Mouse (Mus musculus) cerebellum, postnatal 25 days (tissue): ENCODE measurements around the gene Hoxb6.

Source experiments
- DNase-seq, 2 experiments: peaks; one replicate each; pipeline ENCODE4 v3.0.0; 2021; ENCODE audit warnings: mixed read lengths in 2 of 2

Hoxb6 gene

GRCm38 (mm10) chr11:96270996-96271540, 21.2 kb upstream of the Hoxb6 start, which contains the start of gene Hoxb9:
Hoxb9 (plus strand) TSS chr11:96271457.
- no peak for DNase-seq

GRCm38 (mm10) chr11:96271541-96272011, 20.7 kb upstream of the Hoxb6 start:
- no peak for DNase-seq

- no peak for DNase-seq
These were observed 20.0 kb upstream of the Hoxb6 start for GRCm38 (mm10) chr11:96272024-96272921.

DNA sequence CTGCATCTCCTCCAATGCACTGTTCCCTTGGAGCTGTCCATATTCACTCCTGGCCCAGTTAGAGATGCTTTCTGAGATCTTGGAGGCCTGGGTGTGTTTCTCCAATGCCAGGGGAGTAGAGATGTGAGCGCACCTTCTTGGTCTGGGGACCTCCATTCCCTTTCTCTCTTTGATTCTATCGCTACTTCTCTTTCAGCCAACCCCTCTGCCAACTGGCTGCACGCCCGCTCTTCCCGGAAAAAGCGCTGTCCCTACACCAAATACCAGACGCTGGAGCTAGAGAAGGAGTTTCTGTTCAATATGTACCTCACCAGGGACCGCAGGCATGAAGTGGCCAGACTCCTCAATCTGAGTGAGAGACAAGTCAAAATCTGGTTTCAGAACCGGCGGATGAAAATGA, 17.8 kb upstream of the Hoxb6 start:
- DNase-seq: no peak

DNA sequence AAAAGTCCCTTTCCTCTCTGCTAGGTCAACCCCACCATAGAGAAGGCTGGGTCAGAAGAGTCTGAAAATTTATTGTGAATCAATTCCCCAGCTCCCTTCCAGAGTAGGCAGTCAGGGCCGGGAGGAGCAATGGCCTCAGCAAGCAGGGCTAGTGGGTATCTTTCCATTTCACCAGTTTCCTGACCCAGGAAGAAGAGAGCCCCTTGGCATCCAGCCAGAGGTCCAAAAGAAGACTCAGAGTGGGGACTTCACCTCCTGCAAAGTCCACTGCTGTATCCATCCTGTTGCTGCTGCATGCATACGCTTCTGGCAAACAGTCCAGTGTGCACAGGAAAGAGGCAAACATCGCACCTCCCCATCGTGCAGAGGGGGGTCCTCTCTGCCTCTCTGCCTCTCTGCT, 16.4 kb upstream of the Hoxb6 start:
- no peak for DNase-seq

GRCm38 (mm10) chr11:96277151-96278044, 14.9 kb upstream of the Hoxb6 start:
- DNase-seq: no peak

- DNase-seq: no peak
These were observed 14.0 kb upstream of the Hoxb6 start for GRCm38 (mm10) chr11:96278324-96278723.

DNA sequence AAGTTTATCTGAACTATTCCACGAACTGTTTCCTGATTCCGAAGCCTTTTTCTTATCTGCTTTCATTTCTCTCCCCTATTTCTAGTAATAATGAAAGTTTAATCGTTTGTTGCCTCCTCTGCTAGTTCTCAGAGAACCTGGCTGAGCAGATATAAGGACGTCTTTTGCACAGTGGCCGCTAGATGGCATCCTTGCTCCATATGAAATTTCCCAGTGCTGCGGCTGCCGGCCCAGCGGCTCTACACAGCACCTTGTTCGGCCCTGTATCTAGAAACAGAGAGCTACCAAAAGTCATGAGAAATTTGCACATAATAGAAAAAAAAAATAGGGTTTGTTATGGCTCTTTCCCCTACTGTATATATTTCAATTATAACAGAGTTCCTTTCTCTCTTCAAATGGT, 13.5 kb upstream of the Hoxb6 start:
- DNase-seq: peak; percentile 87 to 90

DNA sequence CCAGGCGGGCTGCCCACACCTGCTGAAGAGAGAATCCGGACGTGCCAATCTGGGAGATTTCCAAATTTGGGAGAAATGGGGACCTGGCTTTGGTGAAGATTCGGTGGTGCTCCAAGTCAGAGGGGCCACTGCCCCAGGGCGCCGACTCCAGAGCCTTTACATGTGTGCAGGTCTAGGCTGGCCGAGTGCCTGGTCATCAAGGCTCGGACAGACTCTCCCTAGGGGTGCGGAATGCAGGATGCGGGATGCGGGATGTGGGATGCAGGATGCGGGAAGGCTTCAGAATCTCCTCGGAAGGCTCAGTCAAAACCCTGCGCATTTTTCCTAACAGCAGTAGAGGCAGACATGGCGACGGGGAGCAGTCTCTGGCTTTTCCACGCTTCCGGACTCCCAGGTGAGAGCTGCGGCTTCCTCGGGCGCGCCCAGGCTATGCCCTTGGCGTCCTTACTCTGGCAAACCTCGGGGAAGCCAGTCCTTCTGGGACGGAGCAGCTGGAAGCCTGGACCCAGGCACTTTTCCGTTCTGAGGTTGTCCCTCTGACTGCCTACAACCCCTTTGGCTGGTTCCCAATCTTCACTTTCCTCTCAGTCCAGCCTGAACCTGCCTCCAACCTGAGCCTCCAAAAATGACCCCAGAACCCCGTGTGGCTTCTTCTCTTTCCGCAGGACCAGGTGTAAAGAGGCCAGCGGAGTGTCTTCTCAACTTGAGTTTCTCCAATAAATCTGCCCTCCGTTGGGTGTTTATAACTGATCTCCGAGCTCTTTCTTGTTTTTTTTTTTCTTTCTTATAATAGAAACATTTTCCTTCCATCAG, 12.6 kb upstream of the Hoxb6 start:
- DNase-seq: no peak

DNA sequence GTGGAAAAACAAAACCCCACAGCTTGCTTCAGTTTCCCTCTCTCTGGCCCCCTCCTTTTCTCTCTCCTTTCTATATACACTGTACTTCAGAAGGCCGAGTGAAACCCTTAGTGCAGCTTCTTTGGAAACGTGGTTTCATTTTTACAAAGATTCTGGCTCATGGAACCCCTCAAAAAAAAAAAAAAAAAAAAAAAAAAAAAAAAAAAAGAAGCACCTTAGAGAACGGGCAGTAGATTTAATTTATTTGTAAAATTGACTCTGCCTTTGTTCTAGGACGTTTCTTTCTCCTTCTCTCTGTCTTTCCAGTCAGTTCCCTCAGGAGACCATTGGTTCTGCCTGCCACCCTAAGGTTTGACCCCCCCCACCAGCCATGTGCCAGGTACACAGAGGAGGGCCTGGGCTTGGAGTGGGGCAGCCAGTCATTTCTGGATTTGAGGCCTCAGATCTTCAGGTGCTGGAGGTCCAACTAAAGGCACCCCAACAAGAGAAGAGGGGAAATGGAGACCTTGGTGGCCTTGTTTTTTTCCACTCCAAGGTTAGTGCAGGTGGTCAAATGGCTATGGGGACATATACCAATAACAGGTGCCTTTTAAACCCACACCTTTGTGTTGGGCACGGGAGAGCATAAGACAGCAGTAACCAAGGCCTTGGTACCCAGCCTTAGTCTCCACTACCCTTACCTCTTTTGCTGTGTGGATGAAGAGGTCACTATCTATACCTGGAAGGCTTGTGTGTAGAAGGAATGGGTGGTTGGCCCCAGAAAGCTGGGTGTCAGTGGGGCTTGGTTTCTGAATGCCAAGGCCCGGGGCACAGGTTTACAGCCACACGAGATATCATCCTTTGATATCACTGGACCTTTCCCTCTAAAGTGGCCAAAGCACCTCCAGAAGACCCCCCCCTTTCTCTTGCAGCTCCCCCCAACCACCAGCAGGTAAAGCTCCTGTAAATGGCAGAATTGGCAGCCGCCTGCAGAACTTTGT, 11.6 kb upstream of the Hoxb6 start:
- no peak for DNase-seq

DNA sequence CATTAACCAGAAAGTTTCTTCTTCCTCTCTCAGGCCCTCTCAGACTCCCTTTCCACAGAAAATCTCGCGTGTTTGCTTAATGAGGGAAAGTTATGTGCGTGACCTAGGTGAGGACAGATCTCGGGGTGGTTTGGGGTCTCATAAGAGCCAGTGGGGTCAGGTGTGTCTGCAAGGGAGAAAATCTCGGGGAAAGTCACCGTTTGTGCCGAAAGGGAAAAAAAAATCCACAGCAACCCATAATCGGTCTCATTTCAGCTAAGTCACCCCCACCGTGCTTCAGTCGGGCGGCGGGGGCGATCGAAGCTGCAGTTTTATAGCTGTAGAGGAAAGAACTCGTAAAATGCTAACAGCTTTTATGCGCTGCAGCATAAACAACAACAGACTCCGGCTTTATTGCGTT, 10.9 kb upstream of the Hoxb6 start:
- no peak for DNase-seq

- no peak for DNase-seq
These were observed 10.3 kb upstream of the Hoxb6 start, which contains the start of gene Hoxb8 for GRCm38 (mm10) chr11:96281855-96282570. Hoxb8 (plus strand) TSS chr11:96281905.

GRCm38 (mm10) chr11:96282795-96283430, 9.4 kb upstream of the Hoxb6 start:
- no peak for DNase-seq

DNA sequence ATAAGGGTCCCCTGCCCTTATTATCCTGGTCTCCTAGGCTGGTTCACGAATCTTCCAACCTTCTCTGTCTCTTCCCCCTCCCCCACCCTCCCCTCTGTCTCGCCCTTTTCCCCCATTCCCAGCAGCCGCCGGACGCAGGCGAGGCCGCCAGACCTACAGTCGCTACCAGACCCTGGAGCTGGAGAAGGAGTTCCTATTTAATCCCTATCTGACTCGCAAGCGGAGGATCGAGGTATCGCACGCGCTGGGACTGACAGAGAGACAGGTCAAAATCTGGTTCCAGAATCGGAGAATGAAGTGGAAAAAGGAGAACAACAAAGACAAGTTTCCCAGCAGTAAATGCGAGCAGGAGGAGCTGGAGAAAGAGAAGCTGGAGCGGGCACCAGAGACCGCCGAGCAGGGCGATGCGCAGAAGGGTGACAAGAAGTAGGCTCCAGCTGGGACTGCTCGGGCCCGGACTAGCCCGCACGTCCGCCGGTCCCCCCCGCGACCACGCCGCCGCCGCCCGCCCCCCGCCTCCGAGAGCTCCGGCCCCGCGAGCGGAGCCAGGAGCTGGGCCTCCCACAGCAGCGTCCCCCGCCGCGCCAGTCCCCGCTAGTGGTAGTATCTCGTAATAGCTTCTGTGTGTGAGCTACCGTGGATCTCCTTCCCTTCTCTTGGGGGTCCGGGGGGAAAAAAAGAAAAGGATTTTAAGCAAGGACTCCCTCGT, 8.1 kb upstream of the Hoxb6 start:
- DNase-seq: no peak

GRCm38 (mm10) chr11:96284774-96285734, 7.2 kb upstream of the Hoxb6 start:
- no peak for DNase-seq

GRCm38 (mm10) chr11:96285771-96286738, 6.2 kb upstream of the Hoxb6 start, which contains the start of gene Hoxb7:
Hoxb7 (plus strand) TSS chr11:96286623.
- DNase-seq: no peak
